Mouse (Mus musculus): ENCODE data around the gene Pet2.

The Pet2 gene

GRCm38 (mm10) chrX:89409589-89409988 is at the start of gene Pet2:
Gene Pet2, minus strand, starts transcription at chrX:89409689.
- DNase-seq (ENCODE audit: low read depth, low spot score) = no peak
